Mouse (Mus musculus): ENCODE measurements at regions not wholly inside any gene's neighbourhood (a gene's known extent, or its start where the extent isn't known, plus 50 kb on each side); places are given as distances from the start of the nearest gene placed in this dataset.

- Histone ChIP-seq H3K27ac (ENCODE audit: insufficient read depth, low read length) (no peak overlapping the region), H3K4me3 (ENCODE audit: low read depth, low read length) (no peak overlapping the region), H3K27me3 (ENCODE audit: control insufficient read depth, insufficient read depth, low read length, poor library complexity, severe bottlenecking) (no peaks in the 10 kb centered on the region), H3K9me3 (replicated peaks; ENCODE audit: control insufficient read depth, insufficient read depth, low read length, poor library complexity, severe bottlenecking) (no peaks in the 10 kb centered on the region), H3K4me1 (ENCODE audit: control insufficient read depth, insufficient read depth, low read length) (no peaks in the 10 kb centered on the region), H3K9ac (ENCODE audit: low read depth, poor library complexity, severe bottlenecking) (no peak overlapping the region), H3K36me3 (ENCODE audit: control insufficient read depth, insufficient read depth, low read length, poor library complexity, severe bottlenecking) (no peaks in the 10 kb centered on the region)
- TF ChIP-seq CTCF (IDR thresholded peaks at IDR 0.05; ENCODE audit: low read depth, low read length) (peak; percentile 20), POLR2A (IDR thresholded peaks at IDR 0.05; ENCODE audit: insufficient read depth, low read length) (no peak)
These were observed 75.6 kb upstream of the Fbxl17 start for GRCm38 (mm10) chr17:63575316-63576007.

- H3K4me3 ChIP-seq (ENCODE audit: low read depth, low read length): no peak overlapping the region
- no peaks in the 10 kb centered on the region for H3K27me3 ChIP-seq (ENCODE audit: control insufficient read depth, insufficient read depth, low read length, poor library complexity, severe bottlenecking)
- TF ChIP-seq POLR2A (IDR thresholded peaks at IDR 0.05; ENCODE audit: insufficient read depth, low read length) (no peak), EP300 (IDR thresholded peaks at IDR 0.05; ENCODE audit: insufficient read depth, low read depth, low read length) (no peak), CTCF (IDR thresholded peaks at IDR 0.05; ENCODE audit: low read depth, low read length) (no peak)
- no peak overlapping the region for H3K9ac ChIP-seq (ENCODE audit: low read depth, poor library complexity, severe bottlenecking)
- no peaks in the 10 kb centered on the region for H3K36me3 ChIP-seq (ENCODE audit: control insufficient read depth, insufficient read depth, low read length, poor library complexity, severe bottlenecking)
- no peaks in the 10 kb centered on the region for H3K9me3 ChIP-seq (replicated peaks; ENCODE audit: control insufficient read depth, insufficient read depth, low read length, poor library complexity, severe bottlenecking)
- H3K27ac ChIP-seq (ENCODE audit: insufficient read depth, low read length): no peak overlapping the region
- peaks cover 3% of the 10 kb centered on the region for H3K4me1 ChIP-seq (ENCODE audit: control insufficient read depth, insufficient read depth, low read length)
These were observed 83.1 kb upstream of the Fbxl17 start for GRCm38 (mm10) chr17:63582870-63583269.

GRCm38 (mm10) chr17:63607021-63607751, 107.4 kb upstream of the Fbxl17 start:
- Histone ChIP-seq H3K4me1 (ENCODE audit: control insufficient read depth, insufficient read depth, low read length) (no peaks in the 10 kb centered on the region), H3K4me3 (ENCODE audit: low read depth, low read length) (no peak overlapping the region), H3K9ac (ENCODE audit: low read depth, poor library complexity, severe bottlenecking) (no peak overlapping the region), H3K9me3 (replicated peaks; ENCODE audit: control insufficient read depth, insufficient read depth, low read length, poor library complexity, severe bottlenecking) (0 out of 2 replicates have a peak, but pooled peaks cover 3% of the 10 kb centered on the region), H3K27me3 (ENCODE audit: control insufficient read depth, insufficient read depth, low read length, poor library complexity, severe bottlenecking) (no peaks in the 10 kb centered on the region; the same call in 1 of the 2 replicates), H3K27ac (ENCODE audit: insufficient read depth, low read length) (no peak overlapping the region), H3K36me3 (ENCODE audit: control insufficient read depth, insufficient read depth, low read length, poor library complexity, severe bottlenecking) (no peaks in the 10 kb centered on the region)
- TF ChIP-seq POLR2A (IDR thresholded peaks at IDR 0.05; ENCODE audit: insufficient read depth, low read length) (no peak), CTCF (IDR thresholded peaks at IDR 0.05; ENCODE audit: low read depth, low read length) (no peak), EP300 (IDR thresholded peaks at IDR 0.05; ENCODE audit: insufficient read depth, low read depth, low read length) (no peak)

- H3K9ac ChIP-seq (ENCODE audit: low read depth, poor library complexity, severe bottlenecking): no peak overlapping the region
- no peak for TF ChIP-seq CTCF (IDR thresholded peaks at IDR 0.05; ENCODE audit: low read depth, low read length)
- TF ChIP-seq POLR2A (IDR thresholded peaks at IDR 0.05; ENCODE audit: insufficient read depth, low read length): no peak
- TF ChIP-seq EP300 (IDR thresholded peaks at IDR 0.05; ENCODE audit: insufficient read depth, low read depth, low read length): no peak
- H3K36me3 ChIP-seq (ENCODE audit: control insufficient read depth, insufficient read depth, low read length, poor library complexity, severe bottlenecking): no peaks in the 10 kb centered on the region
- no peak overlapping the region for H3K4me3 ChIP-seq (ENCODE audit: low read depth, low read length)
- peaks cover 1% of the 10 kb centered on the region for H3K4me1 ChIP-seq (ENCODE audit: control insufficient read depth, insufficient read depth, low read length)
- no peak overlapping the region for H3K27ac ChIP-seq (ENCODE audit: insufficient read depth, low read length)
- H3K27me3 ChIP-seq (ENCODE audit: control insufficient read depth, insufficient read depth, low read length, poor library complexity, severe bottlenecking): no peaks in the 10 kb centered on the region
- H3K9me3 ChIP-seq (replicated peaks; ENCODE audit: control insufficient read depth, insufficient read depth, low read length, poor library complexity, severe bottlenecking): no peaks in the 10 kb centered on the region; the same call in 1 of the 2 replicates
These were observed 122.9 kb upstream of the Fbxl17 start for GRCm38 (mm10) chr17:63622726-63623125.

- Histone ChIP-seq H3K9ac (ENCODE audit: low read depth, poor library complexity, severe bottlenecking) (no peak overlapping the region), H3K4me3 (ENCODE audit: low read depth, low read length) (no peak overlapping the region), H3K27ac (ENCODE audit: insufficient read depth, low read length) (no peak overlapping the region), H3K4me1 (ENCODE audit: control insufficient read depth, insufficient read depth, low read length) (no peaks in the 10 kb centered on the region), H3K9me3 (replicated peaks; ENCODE audit: control insufficient read depth, insufficient read depth, low read length, poor library complexity, severe bottlenecking) (no peaks in the 10 kb centered on the region), H3K27me3 (ENCODE audit: control insufficient read depth, insufficient read depth, low read length, poor library complexity, severe bottlenecking) (no peaks in the 10 kb centered on the region; the same call in 1 of the 2 replicates), H3K36me3 (ENCODE audit: control insufficient read depth, insufficient read depth, low read length, poor library complexity, severe bottlenecking) (no peaks in the 10 kb centered on the region)
- TF ChIP-seq CTCF (IDR thresholded peaks at IDR 0.05; ENCODE audit: low read depth, low read length) (no peak), POLR2A (IDR thresholded peaks at IDR 0.05; ENCODE audit: insufficient read depth, low read length) (no peak), EP300 (IDR thresholded peaks at IDR 0.05; ENCODE audit: insufficient read depth, low read depth, low read length) (no peak)
These were observed 137.8 kb upstream of the Fbxl17 start for GRCm38 (mm10) chr17:63637598-63637997.

- TF ChIP-seq POLR2A (IDR thresholded peaks at IDR 0.05; ENCODE audit: insufficient read depth, low read length) (no peak), CTCF (IDR thresholded peaks at IDR 0.05; ENCODE audit: low read depth, low read length) (no peak), EP300 (IDR thresholded peaks at IDR 0.05; ENCODE audit: insufficient read depth, low read depth, low read length) (no peak)
- no peaks in the 10 kb centered on the region; the same call in 1 of the 2 replicates for H3K27me3 ChIP-seq (ENCODE audit: control insufficient read depth, insufficient read depth, low read length, poor library complexity, severe bottlenecking)
These were observed 144.6 kb upstream of the Fbxl17 start for GRCm38 (mm10) chr17:63644390-63644789.

More at GRCm38 (mm10) chr17:63644390-63644789, 144.6 kb upstream of the Fbxl17 start:
- no peak overlapping the region for H3K4me3 ChIP-seq (ENCODE audit: low read depth, low read length)
- no peak overlapping the region for H3K27ac ChIP-seq (ENCODE audit: insufficient read depth, low read length)
- no peaks in the 10 kb centered on the region for H3K4me1 ChIP-seq (ENCODE audit: control insufficient read depth, insufficient read depth, low read length)
- H3K9me3 ChIP-seq (replicated peaks; ENCODE audit: control insufficient read depth, insufficient read depth, low read length, poor library complexity, severe bottlenecking): no peaks in the 10 kb centered on the region
- no peak overlapping the region for H3K9ac ChIP-seq (ENCODE audit: low read depth, poor library complexity, severe bottlenecking)
- H3K36me3 ChIP-seq (ENCODE audit: control insufficient read depth, insufficient read depth, low read length, poor library complexity, severe bottlenecking): no peaks in the 10 kb centered on the region

Data from ES-Bruce4 (cell line).